Mouse (Mus musculus) retina, adult 2 months (tissue): ENCODE data around the gene Trabd2b.

Experiments used
- DNase-seq: peaks from one replicate; pipeline ENCODE4 v3.0.0-alpha.2; 2012; ENCODE audit warnings: low read depth, low spot score

Gene Trabd2b

GRCm38 (mm10) chr4:114541221-114541620 is 134.7 kb downstream of the Trabd2b start:
- no peak for DNase-seq

GRCm38 (mm10) chr4:114542136-114542535 is 135.6 kb downstream of the Trabd2b start:
- no peak for DNase-seq

DNA sequence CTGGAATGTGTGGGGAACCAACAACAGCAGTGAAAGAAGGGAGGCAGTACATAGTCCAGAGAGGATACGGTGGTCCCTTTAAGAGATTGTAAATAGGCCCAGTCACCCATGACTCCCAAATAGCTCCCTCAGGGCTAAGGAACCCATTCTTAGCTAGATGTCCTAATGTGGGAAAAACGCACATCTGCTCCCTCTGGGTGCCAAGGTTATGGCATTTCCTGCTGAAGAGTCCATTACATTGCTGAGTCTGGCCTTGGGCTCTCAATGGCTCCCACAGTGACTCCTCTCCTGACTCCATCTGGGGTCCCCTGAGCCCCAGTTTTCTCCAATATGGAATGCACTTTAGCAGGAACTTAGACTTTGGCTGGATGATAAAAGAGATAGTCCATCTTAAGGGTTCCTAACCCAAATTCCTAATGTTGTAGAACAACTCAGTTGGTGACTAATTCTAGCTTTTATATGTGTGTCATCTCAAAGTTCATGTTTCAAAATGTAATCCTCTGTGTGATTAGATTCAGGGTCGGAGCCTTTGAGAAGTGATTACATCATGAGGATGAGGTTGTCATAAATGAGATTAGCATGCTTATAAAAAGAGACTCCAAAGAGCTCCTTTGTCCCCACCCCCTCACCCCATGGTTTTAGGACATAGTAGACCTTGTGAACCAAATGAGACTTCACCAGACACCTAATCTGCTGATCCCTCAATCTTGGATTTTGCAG is 139.1 kb downstream of the Trabd2b start:
- DNase-seq: no peak

- no peak for DNase-seq
Measured at GRCm38 (mm10) chr4:114547658-114548448, 141.3 kb downstream of the Trabd2b start.

- no peak for DNase-seq
Measured at GRCm38 (mm10) chr4:114549487-114549886, 143.0 kb downstream of the Trabd2b start.

DNA sequence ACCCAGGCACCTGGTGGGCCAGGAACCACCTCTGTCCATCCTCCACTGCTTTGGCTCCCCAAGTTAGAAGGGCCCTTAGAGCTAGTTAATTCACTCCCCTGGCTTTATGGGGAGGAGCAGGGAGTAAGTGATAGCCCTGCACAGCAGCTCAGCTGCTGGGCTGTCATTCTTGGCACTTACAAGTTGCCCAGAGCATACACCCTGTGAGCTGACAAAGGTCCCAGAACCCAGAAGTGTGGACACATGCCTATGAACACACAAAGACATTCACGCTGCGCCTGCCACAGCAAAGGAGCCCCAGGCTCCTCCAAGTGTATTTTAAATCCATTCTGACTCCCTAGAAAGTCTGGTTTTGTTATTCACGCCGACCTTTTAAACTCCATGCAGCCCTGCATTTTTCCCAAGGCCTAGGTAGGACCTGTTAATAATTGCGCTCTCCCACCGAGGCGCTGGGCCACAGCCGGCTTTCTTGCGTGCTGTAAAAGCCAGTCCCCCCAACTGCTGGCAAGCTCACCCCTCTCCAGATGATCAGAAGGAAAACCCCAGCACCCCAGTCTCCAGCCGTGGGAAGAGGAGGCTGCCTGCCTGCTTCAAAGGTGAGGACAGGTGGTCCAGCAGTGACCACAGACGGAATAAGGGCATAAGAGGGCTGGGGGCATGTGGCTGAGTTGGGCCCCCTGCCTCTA is 144.1 kb downstream of the Trabd2b start:
- DNase-seq: no peak

GRCm38 (mm10) chr4:114556880-114557279 is 150.4 kb downstream of the Trabd2b start:
- no peak for DNase-seq

DNA sequence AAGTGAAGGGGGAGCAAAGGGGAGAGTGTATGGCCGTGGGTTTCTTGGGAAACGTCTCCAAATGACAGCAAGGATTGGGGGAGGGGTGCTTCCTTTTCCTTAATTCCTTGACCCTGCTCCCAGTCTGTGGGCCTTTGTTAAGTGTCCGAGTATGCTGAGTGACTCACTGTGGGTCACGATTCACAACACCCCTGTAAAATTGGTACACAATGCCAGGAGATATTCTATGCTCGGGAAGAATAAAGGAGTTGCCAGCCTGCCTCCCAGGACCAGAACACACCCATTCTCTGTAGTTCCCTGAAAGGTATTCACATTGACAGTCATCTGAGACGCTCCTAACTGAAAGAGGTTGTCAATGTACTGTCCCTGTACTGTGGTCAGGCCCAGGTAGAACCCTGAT is 151.2 kb downstream of the Trabd2b start:
- DNase-seq: no peak

- no peak for DNase-seq
Measured at GRCm38 (mm10) chr4:114558487-114558886, 152.0 kb downstream of the Trabd2b start.

DNA sequence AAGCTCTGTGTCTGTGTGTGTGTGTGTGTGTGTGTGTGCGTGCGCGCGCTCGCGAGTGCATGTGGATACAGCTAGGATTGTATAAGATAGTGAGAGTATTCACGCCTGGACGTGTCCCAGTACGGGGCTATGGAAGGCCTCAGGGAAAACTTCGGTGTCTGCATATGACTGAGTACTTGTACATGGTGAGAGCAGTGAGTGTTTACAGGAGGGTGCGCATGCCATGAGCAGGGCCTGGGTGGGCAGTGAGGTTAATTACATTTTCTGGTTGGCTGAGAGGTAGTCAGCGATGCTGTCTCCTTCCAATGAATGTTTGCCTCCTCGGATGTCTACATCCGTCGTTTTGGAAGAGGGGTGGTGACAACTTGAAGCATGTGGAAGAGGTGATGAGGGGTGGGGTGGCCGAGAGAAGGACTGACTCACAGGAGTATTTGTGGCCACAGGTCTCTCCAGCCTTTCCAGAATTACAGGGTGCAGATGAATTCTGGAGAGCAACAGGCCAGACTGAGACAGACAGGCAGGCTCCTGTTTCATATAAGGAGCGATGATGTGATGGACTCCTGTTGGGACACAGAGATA is 154.2 kb downstream of the Trabd2b start:
- no peak for DNase-seq

GRCm38 (mm10) chr4:114564131-114564695 is 157.7 kb downstream of the Trabd2b start:
- DNase-seq: no peak

- DNase-seq: no peak
Measured at GRCm38 (mm10) chr4:114567594-114567993, 161.1 kb downstream of the Trabd2b start.

- DNase-seq: no peak
Measured at GRCm38 (mm10) chr4:114568081-114568605, 161.6 kb downstream of the Trabd2b start.

DNA sequence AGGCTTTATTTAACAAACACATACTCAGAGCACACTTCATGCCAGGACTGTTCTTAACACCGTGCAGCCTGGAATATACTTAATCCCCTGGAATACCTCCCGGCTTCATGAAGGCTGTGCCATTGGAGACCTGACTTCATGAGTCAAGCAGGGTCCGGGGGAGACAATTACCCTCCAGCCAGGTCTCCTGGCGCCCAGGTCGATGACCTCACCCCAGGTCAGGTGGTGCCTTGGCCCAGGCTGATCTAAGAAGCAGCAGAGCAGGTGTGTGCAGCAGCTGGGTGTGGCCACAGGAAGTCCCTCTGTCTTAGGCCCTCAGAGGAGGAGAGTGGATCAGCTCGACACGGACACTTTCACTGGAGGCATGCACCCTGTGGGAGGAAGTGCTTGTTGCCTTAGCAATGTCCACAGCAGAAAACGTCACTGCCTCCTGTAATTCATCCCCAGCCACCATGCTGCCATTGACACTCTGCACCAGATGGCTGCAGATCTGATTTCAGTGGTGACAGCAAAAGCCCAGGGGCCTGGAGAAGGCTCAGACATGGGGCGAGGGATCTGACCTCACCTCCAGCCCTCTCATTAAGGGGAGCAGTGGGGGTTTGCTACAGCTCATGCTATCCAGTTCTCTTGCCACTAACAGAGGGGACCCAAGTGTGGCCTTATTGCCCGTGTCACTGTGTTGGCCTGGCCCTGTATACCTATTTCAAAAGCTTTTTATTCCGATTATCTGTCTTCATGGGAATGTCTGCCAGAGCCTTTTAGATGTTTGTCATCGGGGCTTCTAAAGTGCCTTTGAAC is 171.8 kb downstream of the Trabd2b start:
- DNase-seq: no peak

DNA sequence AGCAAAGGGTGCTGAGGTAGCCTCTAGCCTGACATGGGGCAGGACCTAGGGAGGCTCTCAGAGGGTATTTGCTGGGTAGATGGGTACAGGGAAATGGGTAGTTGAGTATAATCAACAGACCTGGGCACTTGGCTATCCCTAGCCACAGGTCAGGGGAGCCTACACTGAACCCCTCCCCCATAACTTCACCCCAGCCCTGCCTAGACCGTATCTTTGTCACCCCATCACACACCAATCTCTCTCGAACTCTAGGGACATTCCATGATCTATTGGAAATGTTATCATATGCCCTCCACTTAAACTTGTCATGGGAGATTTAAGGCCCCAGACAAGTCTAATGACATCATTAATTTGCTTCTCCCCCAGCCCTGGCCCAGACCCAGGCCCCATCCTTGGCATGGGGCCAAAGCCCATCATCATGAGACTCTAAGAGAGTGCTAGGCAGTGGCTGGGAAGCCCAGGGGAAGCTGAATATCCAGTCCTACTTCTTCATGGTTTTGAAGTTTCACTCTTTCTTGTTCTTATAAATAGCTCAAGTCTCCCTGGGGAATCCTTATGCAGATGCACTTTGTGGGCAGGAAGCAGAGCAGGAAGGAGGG is 177.1 kb downstream of the Trabd2b start:
- DNase-seq: no peak

DNA sequence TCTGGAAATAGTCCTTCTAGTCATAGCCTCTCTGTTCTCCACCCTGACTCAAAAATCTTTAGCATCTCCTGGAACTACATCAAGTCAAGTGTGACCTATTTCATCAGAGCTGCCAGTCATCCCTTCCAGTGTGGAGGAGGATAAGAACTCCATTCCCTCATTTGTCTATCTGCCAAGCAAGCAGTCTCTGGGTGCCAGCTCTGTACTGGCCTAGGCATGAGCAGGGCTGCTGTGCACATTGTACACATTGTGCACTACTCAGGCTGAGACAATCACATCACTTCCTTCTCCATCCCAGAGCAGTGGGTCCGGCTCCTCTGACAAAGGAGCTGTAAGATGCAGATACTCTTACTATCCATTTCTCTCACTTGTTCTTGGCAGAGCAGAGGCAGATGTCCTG is 178.2 kb downstream of the Trabd2b start:
- DNase-seq: no peak

GRCm38 (mm10) chr4:114593554-114594215 is 187.2 kb downstream of the Trabd2b start:
- no peak for DNase-seq

DNA sequence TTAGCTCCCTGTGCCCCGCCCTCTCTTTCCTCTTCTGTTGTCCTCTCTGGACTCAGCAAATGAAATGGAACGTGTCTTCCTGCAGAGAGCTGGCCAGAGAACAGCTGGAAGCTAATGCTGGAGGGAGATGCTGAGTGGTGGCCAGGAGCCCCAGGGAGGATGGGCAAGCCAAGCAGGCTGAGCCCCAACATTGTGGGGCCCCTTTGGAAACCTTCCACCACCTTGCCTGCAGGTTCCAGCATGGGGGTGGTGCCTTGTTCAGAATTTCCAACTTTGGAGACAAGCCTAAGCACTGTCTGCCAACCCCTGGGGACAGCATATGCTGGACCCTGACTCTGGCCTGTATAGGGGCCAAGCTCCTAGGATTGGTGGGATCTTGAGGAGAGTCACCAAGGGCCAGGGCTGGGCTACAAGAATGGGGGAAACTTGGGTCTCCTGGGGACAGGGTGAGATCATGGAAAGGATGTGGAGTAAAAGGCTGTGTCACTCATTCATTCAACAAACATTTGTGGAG is 188.7 kb downstream of the Trabd2b start:
- no peak for DNase-seq

- DNase-seq: no peak
Measured at GRCm38 (mm10) chr4:114599121-114599520, 192.6 kb downstream of the Trabd2b start.
